Mouse (Mus musculus): ENCODE measurements around the gene Olfr531. TPM values are rescaled to one million over a fixed set of nuclear protein-coding genes. Genes with fewer than 3 reads are reported as not detected.

Olfr531 gene
- polyA plus RNA-seq (2015; fragmentation: Nextera tagmentation; extraction: Ambion mirVana) = not detected in 2 replicates

- H3K36me3 ChIP-seq (ENCODE audit: control insufficient read depth, insufficient read depth) = no peaks in the 10 kb centered on the region
- WGBS (ENCODE audit: insufficient replicate concordance) = 77% methylated on average over 1 of the region's 1 CpGs
- H3K4me1 ChIP-seq (ENCODE audit: control insufficient read depth, low read depth, low read length) = no peaks in the 10 kb centered on the region
- no peak within 1 kb of the TSS for H3K4me3 ChIP-seq (ENCODE audit: low read depth, low read length)
- no peak within 1 kb of the TSS for H3K9ac ChIP-seq (ENCODE audit: low read depth, low read length)
- no peak within 1 kb of the TSS for H3K27ac ChIP-seq (ENCODE audit: low read length)
- ATAC-seq (ENCODE audit: low read depth) = no peak
- no peaks in the 10 kb centered on the region for H3K27me3 ChIP-seq (ENCODE audit: control insufficient read depth, insufficient read depth, low read depth, low read length)
- no peaks in the 10 kb centered on the region for H3K9me3 ChIP-seq (replicated peaks; ENCODE audit: control insufficient read depth, low read length)
- H3K4me2 ChIP-seq (ENCODE audit: low read depth, low read length) = no peak within 1 kb of the TSS
These were observed at the start of gene Olfr531 for GRCm38 (mm10) chr7:140402818-140403217. Gene Olfr531 (minus strand): TSS chr7:140402918.

- Histone ChIP-seq H3K9me3 (replicated peaks; ENCODE audit: control insufficient read depth, low read length) (no peaks in the 10 kb centered on the region), H3K9ac (ENCODE audit: low read depth, low read length) (no peak overlapping the region), H3K4me3 (ENCODE audit: low read depth, low read length) (no peak overlapping the region), H3K36me3 (ENCODE audit: control insufficient read depth, insufficient read depth) (no peaks in the 10 kb centered on the region), H3K27ac (ENCODE audit: low read length) (no peak overlapping the region), H3K4me2 (ENCODE audit: low read depth, low read length) (no peak overlapping the region), H3K4me1 (ENCODE audit: control insufficient read depth, low read depth, low read length) (no peaks in the 10 kb centered on the region), H3K27me3 (ENCODE audit: control insufficient read depth, insufficient read depth, low read depth, low read length) (no peaks in the 10 kb centered on the region)
- WGBS (ENCODE audit: insufficient replicate concordance) = 37% methylated on average over 1 of the region's 1 CpGs
- ATAC-seq (ENCODE audit: low read depth) = no peak
These were observed 40.4 kb upstream of the Olfr531 start for GRCm38 (mm10) chr7:140443141-140443540.

GRCm38 (mm10) chr7:140421539-140421938, 18.8 kb upstream of the Olfr531 start, which contains the start of gene Olfr532:
Gene Olfr532 (minus strand): TSS chr7:140421639.
- Histone ChIP-seq H3K9me3 (replicated peaks; ENCODE audit: control insufficient read depth, low read length) (no peaks in the 10 kb centered on the region), H3K27ac (ENCODE audit: low read length) (no peak within 1 kb of the TSS), H3K4me3 (ENCODE audit: low read depth, low read length) (no peak within 1 kb of the TSS), H3K36me3 (ENCODE audit: control insufficient read depth, insufficient read depth) (no peaks in the 10 kb centered on the region), H3K4me2 (ENCODE audit: low read depth, low read length) (no peak within 1 kb of the TSS), H3K27me3 (ENCODE audit: control insufficient read depth, insufficient read depth, low read depth, low read length) (no peaks in the 10 kb centered on the region), H3K9ac (ENCODE audit: low read depth, low read length) (no peak within 1 kb of the TSS), H3K4me1 (ENCODE audit: control insufficient read depth, low read depth, low read length) (no peaks in the 10 kb centered on the region)
- 59% methylated on average over 1 of the region's 1 CpGs for WGBS (ENCODE audit: insufficient replicate concordance)
- no peak for ATAC-seq (ENCODE audit: low read depth)

- Histone ChIP-seq H3K4me3 (ENCODE audit: low read depth, low read length) (no peak overlapping the region), H3K9me3 (replicated peaks; ENCODE audit: control insufficient read depth, low read length) (no peaks in the 10 kb centered on the region), H3K27ac (ENCODE audit: low read length) (no peak overlapping the region), H3K27me3 (ENCODE audit: control insufficient read depth, insufficient read depth, low read depth, low read length) (no peaks in the 10 kb centered on the region), H3K4me1 (ENCODE audit: control insufficient read depth, low read depth, low read length) (no peaks in the 10 kb centered on the region), H3K9ac (ENCODE audit: low read depth, low read length) (no peak overlapping the region), H3K36me3 (ENCODE audit: control insufficient read depth, insufficient read depth) (no peaks in the 10 kb centered on the region), H3K4me2 (ENCODE audit: low read depth, low read length) (no peak overlapping the region)
- WGBS (ENCODE audit: insufficient replicate concordance) = 65% methylated on average over 2 of the region's 2 CpGs
- no peak for ATAC-seq (ENCODE audit: low read depth)
These were observed 25.8 kb downstream of the Olfr531 start for GRCm38 (mm10) chr7:140376911-140377310.

GRCm38 (mm10) chr7:140376231-140376630, 26.5 kb downstream of the Olfr531 start, which contains the start of gene Olfr530:
Gene Olfr530 (minus strand): TSS chr7:140376331.
- Histone ChIP-seq H3K27me3 (ENCODE audit: control insufficient read depth, insufficient read depth, low read depth, low read length) (no peaks in the 10 kb centered on the region), H3K4me1 (ENCODE audit: control insufficient read depth, low read depth, low read length) (no peaks in the 10 kb centered on the region), H3K4me3 (ENCODE audit: low read depth, low read length) (no peak within 1 kb of the TSS), H3K4me2 (ENCODE audit: low read depth, low read length) (no peak within 1 kb of the TSS), H3K36me3 (ENCODE audit: control insufficient read depth, insufficient read depth) (no peaks in the 10 kb centered on the region), H3K27ac (ENCODE audit: low read length) (no peak within 1 kb of the TSS), H3K9ac (ENCODE audit: low read depth, low read length) (no peak within 1 kb of the TSS), H3K9me3 (replicated peaks; ENCODE audit: control insufficient read depth, low read length) (no peaks in the 10 kb centered on the region)
- WGBS (ENCODE audit: insufficient replicate concordance) = 21% methylated on average over 1 of the region's 1 CpGs
- ATAC-seq (ENCODE audit: low read depth) = no peak

GRCm38 (mm10) chr7:140374300-140374699, 28.4 kb downstream of the Olfr531 start:
- no peaks in the 10 kb centered on the region for H3K27me3 ChIP-seq (ENCODE audit: control insufficient read depth, insufficient read depth, low read depth, low read length)
- no peak overlapping the region for H3K27ac ChIP-seq (ENCODE audit: low read length)
- H3K9me3 ChIP-seq (replicated peaks; ENCODE audit: control insufficient read depth, low read length) = no peaks in the 10 kb centered on the region
- no peaks in the 10 kb centered on the region for H3K4me1 ChIP-seq (ENCODE audit: control insufficient read depth, low read depth, low read length)
- no peak overlapping the region for H3K4me3 ChIP-seq (ENCODE audit: low read depth, low read length)
- H3K36me3 ChIP-seq (ENCODE audit: control insufficient read depth, insufficient read depth) = no peaks in the 10 kb centered on the region
- 37% methylated on average over 4 of the region's 4 CpGs for WGBS (ENCODE audit: insufficient replicate concordance)
- no peak overlapping the region for H3K9ac ChIP-seq (ENCODE audit: low read depth, low read length)
- no peak for ATAC-seq (ENCODE audit: low read depth)
- H3K4me2 ChIP-seq (ENCODE audit: low read depth, low read length) = no peak overlapping the region

- H3K27me3 ChIP-seq (ENCODE audit: control insufficient read depth, insufficient read depth, low read depth, low read length) = no peaks in the 10 kb centered on the region
- H3K36me3 ChIP-seq (ENCODE audit: control insufficient read depth, insufficient read depth) = no peaks in the 10 kb centered on the region
- no peak within 1 kb of the TSS for H3K9ac ChIP-seq (ENCODE audit: low read depth, low read length)
- ATAC-seq (ENCODE audit: low read depth) = no peak
- H3K4me3 ChIP-seq (ENCODE audit: low read depth, low read length) = no peak within 1 kb of the TSS
- no peaks in the 10 kb centered on the region for H3K4me1 ChIP-seq (ENCODE audit: control insufficient read depth, low read depth, low read length)
- no peaks in the 10 kb centered on the region for H3K9me3 ChIP-seq (replicated peaks; ENCODE audit: control insufficient read depth, low read length)
- no peak within 1 kb of the TSS for H3K4me2 ChIP-seq (ENCODE audit: low read depth, low read length)
- no peak within 1 kb of the TSS for H3K27ac ChIP-seq (ENCODE audit: low read length)
- 37% methylated on average over 3 of the region's 3 CpGs for WGBS (ENCODE audit: insufficient replicate concordance)
These were observed 41.1 kb downstream of the Olfr531 start, which contains the start of gene Olfr60 for GRCm38 (mm10) chr7:140361571-140361970. Gene Olfr60 (minus strand): TSS chr7:140361671.

Other genes with a start within 250 kb of the Olfr531 start
- not detected in 2 replicates for gene Sprn, start 248.0 kb downstream of the Olfr531 start, polyA plus RNA-seq (2015; fragmentation: Nextera tagmentation; extraction: Ambion mirVana)
- not detected in 2 replicates for gene Olfr522, start 238.2 kb downstream of the Olfr531 start, polyA plus RNA-seq (2015; fragmentation: Nextera tagmentation; extraction: Ambion mirVana)
- gene Olfr523, start 229.7 kb downstream of the Olfr531 start, polyA plus RNA-seq (2015; fragmentation: Nextera tagmentation; extraction: Ambion mirVana) = not detected in 2 replicates
- not detected in 2 replicates for gene Olfr524, start 197.0 kb downstream of the Olfr531 start, polyA plus RNA-seq (2015; fragmentation: Nextera tagmentation; extraction: Ambion mirVana)
- gene Cd163l1, start 184.7 kb downstream of the Olfr531 start, polyA plus RNA-seq (2015; fragmentation: Nextera tagmentation; extraction: Ambion mirVana) = 0.05 and 0.06 TPM in 2 replicates
- not detected in 2 replicates for gene 5830411N06Rik, start 155.6 kb downstream of the Olfr531 start, polyA plus RNA-seq (2015; fragmentation: Nextera tagmentation; extraction: Ambion mirVana)
- gene Olfr525, start 82.1 kb downstream of the Olfr531 start, polyA plus RNA-seq (2015; fragmentation: Nextera tagmentation; extraction: Ambion mirVana) = not detected in 2 replicates
- gene Olfr527, start 68.9 kb downstream of the Olfr531 start, polyA plus RNA-seq (2015; fragmentation: Nextera tagmentation; extraction: Ambion mirVana) = not detected in 2 replicates
- gene Olfr60, start 41.2 kb downstream of the Olfr531 start, polyA plus RNA-seq (2015; fragmentation: Nextera tagmentation; extraction: Ambion mirVana) = not detected in 2 replicates
- not detected in 2 replicates for gene Olfr530, start 26.6 kb downstream of the Olfr531 start, polyA plus RNA-seq (2015; fragmentation: Nextera tagmentation; extraction: Ambion mirVana)
- not detected in 2 replicates for gene Olfr532, start 18.7 kb upstream of the Olfr531 start, polyA plus RNA-seq (2015; fragmentation: Nextera tagmentation; extraction: Ambion mirVana)
- gene Olfr533, start 60.5 kb upstream of the Olfr531 start, polyA plus RNA-seq (2015; fragmentation: Nextera tagmentation; extraction: Ambion mirVana) = not detected in 2 replicates
- not detected in 2 replicates for gene Olfr535, start 81.3 kb upstream of the Olfr531 start, polyA plus RNA-seq (2015; fragmentation: Nextera tagmentation; extraction: Ambion mirVana)
- gene Olfr536, start 104.5 kb upstream of the Olfr531 start, polyA plus RNA-seq (2015; fragmentation: Nextera tagmentation; extraction: Ambion mirVana) = not detected in 2 replicates
- gene Olfr538, start 165.0 kb upstream of the Olfr531 start, polyA plus RNA-seq (2015; fragmentation: Nextera tagmentation; extraction: Ambion mirVana) = not detected in 2 replicates
- gene Olfr46, start 198.4 kb upstream of the Olfr531 start, polyA plus RNA-seq (2015; fragmentation: Nextera tagmentation; extraction: Ambion mirVana) = not detected in 2 replicates
- not detected in 2 replicates for gene Olfr61, start 226.1 kb upstream of the Olfr531 start, polyA plus RNA-seq (2015; fragmentation: Nextera tagmentation; extraction: Ambion mirVana)
- gene Olfr53, start 243.5 kb upstream of the Olfr531 start, polyA plus RNA-seq (2015; fragmentation: Nextera tagmentation; extraction: Ambion mirVana) = not detected in 2 replicates